ENCODE assay signal across 15 mouse cellular contexts in the genomic region with DNA sequence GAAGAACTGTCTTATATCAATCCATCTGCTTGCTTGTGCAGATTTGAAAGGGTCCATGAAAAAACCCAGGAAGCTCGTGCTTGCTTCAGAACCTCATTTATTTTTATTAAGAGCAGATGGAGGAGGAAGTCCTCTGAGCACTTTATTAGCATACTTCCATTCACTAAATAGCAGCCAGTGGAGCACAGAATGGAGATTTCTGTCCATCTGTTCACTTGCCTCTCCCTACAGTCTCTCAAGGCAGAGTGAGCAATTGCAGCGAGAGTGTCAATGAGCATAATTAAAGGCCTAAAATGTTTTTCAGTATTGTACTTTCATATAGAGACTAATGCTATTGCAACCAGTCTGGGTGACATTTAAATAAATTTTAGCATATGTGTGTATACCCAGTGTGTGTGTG.
DNase-seq lines count a peak whose midpoint lies in the region; ATAC-seq and TF ChIP-seq lines count a peak whose summit lies in the region.
"Had no signal": no experiment of that assay in that cellular context is flagged by ENCODE, and none has a peak within 500 bp of the region (broad histone marks: within the 10 kb centered on the region; RNA-seq: fewer than 3 reads in every experiment).

No protein-coding gene starts in this region.

- WGBS in midbrain, embryonic 11.5 days = 71% methylated on average over 2 of the region's 2 CpGs
- WGBS in midbrain, embryonic 10.5 days = 80% methylated on average over 2 of the region's 2 CpGs
- WGBS in forebrain, embryonic 14.5 days = 42% methylated on average over 2 of the region's 2 CpGs
- WGBS in hindbrain, embryonic 14.5 days = 40% methylated on average over 2 of the region's 2 CpGs
- 61% methylated on average over 2 of the region's 2 CpGs for WGBS in midbrain, postnatal 0 days

- no peak for DNase-seq in midbrain, embryonic 11.5 days (ENCODE audit: low spot score, missing footprints)
- DNase-seq in midbrain, embryonic 10.5 days (ENCODE audit: low spot score) = no peak
- peak; percentile 77 for DNase-seq in forebrain, embryonic 14.5 days (ENCODE audit: low spot score)
- peak; percentile 33 for DNase-seq in hindbrain, embryonic 14.5 days (ENCODE audit: low spot score)
- peak; percentile 35 for DNase-seq in midbrain, postnatal 0 days (ENCODE audit: low spot score)
- no peak for DNase-seq in Muller cell, postnatal 12 days (ENCODE audit: inconsistent ontology term)
- DNase-seq in thymus, postnatal 36 days = no peak
- DNase-seq: adrenal gland, adult 8-10 months; heart, postnatal 36 days; kidney, adult 8-10 months; liver; lung, postnatal 10 days; retina, postnatal 1 day; thymus, postnatal 25 days had no signal

- H3K9ac ChIP-seq in midbrain, embryonic 11.5 days (ENCODE audit: low read length) = no peak overlapping the region
- H3K9ac ChIP-seq in forebrain, embryonic 14.5 days (ENCODE audit: low read length) = no peak overlapping the region
- H3K9ac ChIP-seq in hindbrain, embryonic 14.5 days = no peak overlapping the region
- no peak overlapping the region for H3K9ac ChIP-seq in midbrain, postnatal 0 days (replicated peaks; ENCODE audit: low read length, poor library complexity, severe bottlenecking)

- H3K4me2 ChIP-seq in midbrain, embryonic 11.5 days = no peak overlapping the region
- no peak overlapping the region for H3K4me2 ChIP-seq in forebrain, embryonic 14.5 days (ENCODE audit: low read length)
- no peak overlapping the region for H3K4me2 ChIP-seq in hindbrain, embryonic 14.5 days (replicated peaks)
- no peak overlapping the region for H3K4me2 ChIP-seq in midbrain, postnatal 0 days (ENCODE audit: low read depth, low read length, poor library complexity, severe bottlenecking)

- no peaks in the 10 kb centered on the region for H3K36me3 ChIP-seq in midbrain, embryonic 11.5 days (ENCODE audit: control insufficient read depth, insufficient read depth, low read length)
- H3K36me3 ChIP-seq in midbrain, embryonic 10.5 days = no peaks in the 10 kb centered on the region
- no peaks in the 10 kb centered on the region for H3K36me3 ChIP-seq in forebrain, embryonic 14.5 days (ENCODE audit: control insufficient read depth, insufficient read depth, low read length)
- no peaks in the 10 kb centered on the region for H3K36me3 ChIP-seq in hindbrain, embryonic 14.5 days (replicated peaks; ENCODE audit: control insufficient read depth, insufficient read depth)
- no peaks in the 10 kb centered on the region for H3K36me3 ChIP-seq in midbrain, postnatal 0 days (ENCODE audit: insufficient read depth, low read length)

- ATAC-seq in midbrain, embryonic 11.5 days (ENCODE audit: low FRiP score) = peak; percentile 76; the same call in 1 of the 2 replicates
- ATAC-seq in forebrain, embryonic 14.5 days = peak; percentile 97
- ATAC-seq in hindbrain, embryonic 14.5 days (ENCODE audit: low FRiP score) = peak; percentile 75; the same call in 1 of the 2 replicates
- ATAC-seq in midbrain, postnatal 0 days (ENCODE audit: low FRiP score) = no peak

- H3K27me3 ChIP-seq in midbrain, embryonic 11.5 days (ENCODE audit: control insufficient read depth, insufficient read depth, low read length) = no peaks in the 10 kb centered on the region
- no peaks in the 10 kb centered on the region for H3K27me3 ChIP-seq in midbrain, embryonic 10.5 days (ENCODE audit: low read depth, poor library complexity, severe bottlenecking)
- no peaks in the 10 kb centered on the region for H3K27me3 ChIP-seq in forebrain, embryonic 14.5 days (replicated peaks; ENCODE audit: control insufficient read depth, insufficient read depth, low read length)
- H3K27me3 ChIP-seq in hindbrain, embryonic 14.5 days (ENCODE audit: control insufficient read depth, insufficient read depth, low read length) = no peaks in the 10 kb centered on the region
- H3K27me3 ChIP-seq in midbrain, postnatal 0 days (ENCODE audit: insufficient read depth, low read length) = no peaks in the 10 kb centered on the region
- H3K27me3 ChIP-seq: CH12.LX had no signal

- TF ChIP-seq CTCF in midbrain, postnatal 0 days (IDR thresholded peaks at IDR 0.05) = no peak

- no peak overlapping the region for H3K27ac ChIP-seq in midbrain, embryonic 11.5 days (ENCODE audit: low read depth, low read length)
- H3K27ac ChIP-seq in midbrain, embryonic 10.5 days (replicated peaks) = no peak overlapping the region
- H3K27ac ChIP-seq in forebrain, embryonic 14.5 days (ENCODE audit: low read depth, low read length) = no peak overlapping the region; the same call in 1 of the 2 replicates
- H3K27ac ChIP-seq in hindbrain, embryonic 14.5 days = no peak overlapping the region
- no peak overlapping the region for H3K27ac ChIP-seq in midbrain, postnatal 0 days (ENCODE audit: low read depth, low read length)

- H3K4me3 ChIP-seq in midbrain, embryonic 11.5 days (ENCODE audit: low read depth, low read length) = no peak overlapping the region
- no peak overlapping the region for H3K4me3 ChIP-seq in midbrain, embryonic 10.5 days
- H3K4me3 ChIP-seq in forebrain, embryonic 14.5 days (ENCODE audit: low read depth, low read length) = no peak overlapping the region
- no peak overlapping the region for H3K4me3 ChIP-seq in hindbrain, embryonic 14.5 days (replicated peaks; ENCODE audit: low read length)
- H3K4me3 ChIP-seq in midbrain, postnatal 0 days (ENCODE audit: low read depth, low read length) = no peak overlapping the region

- H3K9me3 ChIP-seq in midbrain, embryonic 11.5 days (ENCODE audit: control insufficient read depth, low read length) = no peaks in the 10 kb centered on the region
- no peaks in the 10 kb centered on the region for H3K9me3 ChIP-seq in midbrain, embryonic 10.5 days (replicated peaks)
- no peaks in the 10 kb centered on the region for H3K9me3 ChIP-seq in forebrain, embryonic 14.5 days (replicated peaks; ENCODE audit: control insufficient read depth, low read length)
- no peaks in the 10 kb centered on the region for H3K9me3 ChIP-seq in hindbrain, embryonic 14.5 days (ENCODE audit: control insufficient read depth, low read length)
- H3K9me3 ChIP-seq in midbrain, postnatal 0 days (ENCODE audit: low read length) = no peaks in the 10 kb centered on the region

- no peaks in the 10 kb centered on the region for H3K4me1 ChIP-seq in midbrain, embryonic 11.5 days (ENCODE audit: control insufficient read depth, insufficient read depth, low read length)
- H3K4me1 ChIP-seq in midbrain, embryonic 10.5 days = no peaks in the 10 kb centered on the region
- H3K4me1 ChIP-seq in forebrain, embryonic 14.5 days (ENCODE audit: control insufficient read depth, insufficient read depth, low read length) = no peaks in the 10 kb centered on the region
- no peaks in the 10 kb centered on the region for H3K4me1 ChIP-seq in hindbrain, embryonic 14.5 days (replicated peaks; ENCODE audit: control insufficient read depth, insufficient read depth, low read length)
- H3K4me1 ChIP-seq in midbrain, postnatal 0 days (ENCODE audit: insufficient read depth, low read length) = no peaks in the 10 kb centered on the region

Comparison
In these comparisons a context has a peak if more than half of its experiments do, and no peak if none do; other contexts are left out.
1. DNase-seq: peak in forebrain, embryonic 14.5 days (single experiment), hindbrain, embryonic 14.5 days (single experiment) and midbrain, postnatal 0 days (single experiment); none in midbrain, embryonic 11.5 days (single experiment), midbrain, embryonic 10.5 days (single experiment), Muller cell, postnatal 12 days (single experiment) and thymus, postnatal 36 days (0 of 2).